Mouse (Mus musculus): ENCODE data around the gene Gm9944. TPM values are rescaled to one million over a fixed set of nuclear protein-coding genes. Genes with fewer than 3 reads are reported as not detected.

Gm9944 gene
- not detected in 2 replicates for polyA plus RNA-seq (2012; rRNA removed)

GRCm38 (mm10) chr4:144453217-144453616, at the start of gene Gm9944:
Gene Gm9944, minus strand, starts transcription at chr4:144453317.

GRCm38 (mm10) chr4:144463656-144464055, 10.5 kb upstream of the Gm9944 start, which contains the start of gene Aadacl3:
Gene Aadacl3, minus strand, starts transcription at chr4:144463756.

GRCm38 (mm10) chr4:144438672-144439071, 14.4 kb downstream of the Gm9944 start, which contains the start of gene 1700012P22Rik:
Gene 1700012P22Rik, minus strand, starts transcription at chr4:144438772.

GRCm38 (mm10) chr4:144408290-144408689, 44.8 kb downstream of the Gm9944 start, which contains the start of gene Pramef12:
Gene Pramef12, minus strand, starts transcription at chr4:144408464.

Other genes starting within 250 kb of the Gm9944 start
- not detected in 2 replicates for gene C87977, start 240.0 kb downstream of the Gm9944 start, polyA plus RNA-seq (2012; rRNA removed)
- gene Pramel5, start 172.8 kb downstream of the Gm9944 start, polyA plus RNA-seq (2012; rRNA removed), result not detected in 2 replicates
- gene Gm13128, start 123.1 kb downstream of the Gm9944 start, polyA plus RNA-seq (2012; rRNA removed), result not detected in 2 replicates
- not detected in 2 replicates for gene Gm13119, start 95.4 kb downstream of the Gm9944 start, polyA plus RNA-seq (2012; rRNA removed)
- gene Pramef20, start 75.4 kb downstream of the Gm9944 start, polyA plus RNA-seq (2012; rRNA removed), result not detected in 2 replicates
- not detected in 2 replicates for gene Pramef12, start 44.9 kb downstream of the Gm9944 start, polyA plus RNA-seq (2012; rRNA removed)
- gene 1700012P22Rik, start 14.5 kb downstream of the Gm9944 start, polyA plus RNA-seq (2012; rRNA removed), result not detected in 2 replicates
- gene Aadacl3, start 10.4 kb upstream of the Gm9944 start, polyA plus RNA-seq (2012; rRNA removed), result not detected in 2 replicates
- not detected in 2 replicates for gene 9430007A20Rik, start 66.5 kb upstream of the Gm9944 start, polyA plus RNA-seq (2012; rRNA removed)
- not detected in 2 replicates for gene Gm13124, start 111.8 kb upstream of the Gm9944 start, polyA plus RNA-seq (2012; rRNA removed)
- gene Aadacl4, start 160.4 kb upstream of the Gm9944 start, polyA plus RNA-seq (2012; rRNA removed), result not detected in 2 replicates
- not detected in 2 replicates for gene Gm436, start 233.1 kb upstream of the Gm9944 start, polyA plus RNA-seq (2012; rRNA removed)

Measured in liver, embryonic 18 days (tissue).